Mouse (Mus musculus) lung, adult 2 months (tissue): ENCODE data around the gene Pole3.

ENCODE experiments used
- CTCF ChIP-seq: fragments of 200-500 bp; IDR thresholded peaks from 2 replicates; pipeline ENCODE4 v1.5.1; 2011; ENCODE audit warnings: mild to moderate bottlenecking, low read length, control low read depth; ENCODE audit not compliant: insufficient read depth
- POLR2A ChIP-seq: fragments of 200-500 bp; IDR thresholded peaks from 2 replicates; pipeline ENCODE4 v1.6.1; 2011; ENCODE audit warnings: low read depth, mild to moderate bottlenecking, control low read depth, low read length, borderline replicate concordance; ENCODE audit errors: extremely low read depth

DNA sequence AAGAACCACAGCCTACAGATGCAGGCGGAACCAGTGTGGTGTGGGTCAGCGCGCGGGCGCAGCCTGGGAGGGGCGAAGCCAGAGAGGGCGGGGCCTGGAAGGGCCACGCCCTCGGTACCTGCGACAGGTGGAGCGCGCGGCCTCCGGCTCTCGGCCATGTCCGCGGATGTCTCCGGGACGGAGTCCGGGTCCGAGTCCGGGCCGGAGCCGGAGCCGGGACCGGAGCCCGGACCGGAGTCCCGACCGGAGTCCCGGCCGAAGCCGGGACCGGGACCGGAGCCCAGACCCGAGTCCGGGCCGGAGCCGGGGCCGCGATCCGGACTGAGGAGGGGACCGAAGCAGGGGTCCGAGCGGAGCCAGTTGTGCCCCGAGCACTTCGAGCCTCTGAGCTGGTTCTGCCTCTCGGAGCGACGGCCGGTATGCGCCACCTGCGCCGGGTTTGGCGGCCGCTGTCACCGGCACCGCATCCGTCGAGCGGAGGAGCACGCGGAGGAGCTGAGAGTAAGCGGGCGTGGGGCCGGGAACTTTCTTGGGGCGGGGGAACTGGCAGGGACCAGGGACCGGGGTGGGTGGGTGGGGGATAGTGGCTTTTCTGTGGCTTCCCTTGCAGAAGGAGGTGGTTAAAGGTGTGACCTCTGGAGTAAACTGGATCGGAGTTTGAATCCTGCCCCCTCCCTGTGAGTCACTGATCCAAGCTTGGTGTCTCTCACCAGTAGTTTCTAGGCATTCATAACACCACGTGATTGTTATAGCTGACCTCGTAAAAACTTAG is 44.7 kb downstream of the Pole3 start, which contains the start of gene Bspry:
- TF ChIP-seq CTCF (no peak), POLR2A (no peak)
